Mouse (Mus musculus) G1E (cell line): Measurements from ENCODE around the gene Ikzf3.

ENCODE experiments used
- CTCF ChIP-seq: IDR thresholded peaks from 2 replicates; pipeline ENCODE4 v1.5.1; 2012; ENCODE audit warnings: low read depth, low read length, inconsistent platforms, mixed read lengths
- GATA1 ChIP-seq: IDR thresholded peaks from 2 replicates; pipeline ENCODE4 v1.6.1; 2012; ENCODE audit warnings: borderline replicate concordance, low read length, inconsistent platforms, mixed read lengths
- TAL1 ChIP-seq: conservative IDR thresholded peaks from 2 replicates; pipeline ENCODE4 v1.6.1; 2012; ENCODE audit warnings: low read depth, low read length, inconsistent platforms, mixed read lengths

GRCm38 (mm10) chr11:98546529-98547307, 887 bp upstream of the Ikzf3 start:
- no peak for TF ChIP-seq CTCF
- TF ChIP-seq TAL1, result no peak
- TF ChIP-seq GATA1, result no peak
